Mouse (Mus musculus): ENCODE data around the gene Ube2n.
"Not testable (repeated sequence)": the region's sequence is repeated elsewhere in the genome, so short reads cannot be mapped to it uniquely, and the experiment has no call there.

The Ube2n gene

GRCm38 (mm10) chr10:95525037-95525675 lies 10.2 kb downstream of the Ube2n start:
- DNase-seq (ENCODE audit: low spot score), result no peak

- no peak for DNase-seq (ENCODE audit: low spot score)
Observed at GRCm38 (mm10) chr10:95525871-95526270, 10.9 kb downstream of the Ube2n start.

GRCm38 (mm10) chr10:95526495-95527122 lies 11.7 kb downstream of the Ube2n start:
- no peak for DNase-seq (ENCODE audit: low spot score)

- DNase-seq (ENCODE audit: low spot score), result no peak
Observed at GRCm38 (mm10) chr10:95530551-95531121, 15.7 kb downstream of the Ube2n start.

GRCm38 (mm10) chr10:95532916-95533315 lies 18.0 kb downstream of the Ube2n start:
- no peak for DNase-seq (ENCODE audit: low spot score)

GRCm38 (mm10) chr10:95533382-95533781 lies 18.4 kb downstream of the Ube2n start:
- no peak for DNase-seq (ENCODE audit: low spot score)

- no peak for DNase-seq (ENCODE audit: low spot score)
Observed at GRCm38 (mm10) chr10:95535399-95536221, 20.7 kb downstream of the Ube2n start.

- no peak for DNase-seq (ENCODE audit: low spot score)
Observed at GRCm38 (mm10) chr10:95536222-95536541, 21.2 kb downstream of the Ube2n start.

- no peak for DNase-seq (ENCODE audit: low spot score)
Observed at GRCm38 (mm10) chr10:95539260-95539659, 24.3 kb downstream of the Ube2n start.

GRCm38 (mm10) chr10:95539841-95540240 lies 24.9 kb downstream of the Ube2n start:
- no peak for DNase-seq (ENCODE audit: low spot score)

- DNase-seq (ENCODE audit: low spot score), result no peak
Observed at GRCm38 (mm10) chr10:95542916-95543315, 28.0 kb downstream of the Ube2n start.

- DNase-seq (ENCODE audit: low spot score), result no peak
Observed at GRCm38 (mm10) chr10:95543377-95543776, 28.4 kb downstream of the Ube2n start.

- DNase-seq (ENCODE audit: low spot score), result no peak
Observed at GRCm38 (mm10) chr10:95544004-95544403, 29.1 kb downstream of the Ube2n start.

GRCm38 (mm10) chr10:95544651-95545050 lies 29.7 kb downstream of the Ube2n start:
- no peak for DNase-seq (ENCODE audit: low spot score)

- DNase-seq (ENCODE audit: low spot score), result no peak
Observed at GRCm38 (mm10) chr10:95545051-95545450, 30.1 kb downstream of the Ube2n start.

GRCm38 (mm10) chr10:95546178-95546577 lies 31.2 kb downstream of the Ube2n start:
- no peak for DNase-seq (ENCODE audit: low spot score)

- DNase-seq (ENCODE audit: low spot score), result no peak
Observed at GRCm38 (mm10) chr10:95548154-95548826, 33.3 kb downstream of the Ube2n start.

GRCm38 (mm10) chr10:95549080-95549479 lies 34.1 kb downstream of the Ube2n start:
- DNase-seq (ENCODE audit: low spot score), result not testable (repeated sequence)

- no peak for DNase-seq (ENCODE audit: low spot score)
Observed at GRCm38 (mm10) chr10:95550506-95550905, 35.6 kb downstream of the Ube2n start.

- DNase-seq (ENCODE audit: low spot score), result peak; percentile 49
Observed at GRCm38 (mm10) chr10:95551752-95552151, 36.8 kb downstream of the Ube2n start.

GRCm38 (mm10) chr10:95552326-95552725 lies 37.4 kb downstream of the Ube2n start:
- DNase-seq (ENCODE audit: low spot score), result no peak

- DNase-seq (ENCODE audit: low spot score), result no peak
Observed at GRCm38 (mm10) chr10:95555866-95556265, 40.9 kb downstream of the Ube2n start.

Measured in embryo, embryonic 10 days (tissue).